8 mouse cellular contexts compared by ENCODE assay signal in genomic region chr19:12501370-12502347, GRCm38 (mm10). TPM values are rescaled to one million over a fixed set of nuclear protein-coding genes. Genes with fewer than 3 reads are reported as not detected.
DNase-seq lines count a peak whose midpoint lies in the region; ATAC-seq and TF ChIP-seq lines count a peak whose summit lies in the region.

Gene Dtx4 (minus strand): TSS chr19:12501454.

- peak within 1 kb of the TSS; percentile 76 for H3K9ac ChIP-seq in heart, embryonic 12.5 days
- peak within 1 kb of the TSS; percentile 82 for H3K9ac ChIP-seq in kidney, postnatal 0 days (ENCODE audit: low read depth, low read length)
- peak within 1 kb of the TSS; percentile 71 for H3K9ac ChIP-seq in liver, embryonic 11.5 days (ENCODE audit: low read depth, low read length)
- peak within 1 kb of the TSS; percentile 85 for H3K9ac ChIP-seq in stomach, embryonic 14.5 days (replicated peaks; ENCODE audit: low read depth, low read length)

- H3K4me1 ChIP-seq in erythroblast, embryonic 14.5 days (ENCODE audit: control insufficient read depth) = peaks cover 5% of the 10 kb centered on the region
- 0 out of 2 replicates have a peak, but pooled peaks cover 4% of the 10 kb centered on the region for H3K4me1 ChIP-seq in heart, embryonic 12.5 days (replicated peaks)
- H3K4me1 ChIP-seq in kidney, postnatal 0 days (replicated peaks; ENCODE audit: insufficient read depth, low read length) = peaks cover 4% of the 10 kb centered on the region
- no peaks in the 10 kb centered on the region for H3K4me1 ChIP-seq in liver, embryonic 11.5 days (replicated peaks; ENCODE audit: control insufficient read depth, insufficient read depth, low read length)
- H3K4me1 ChIP-seq in stomach, embryonic 14.5 days (ENCODE audit: control insufficient read depth, insufficient read depth, low read length) = 0 out of 2 replicates have a peak, but pooled peaks cover 4% of the 10 kb centered on the region

- ATAC-seq in heart, embryonic 12.5 days (ENCODE audit: insufficient number of reproducible peaks, low FRiP score) = peak; percentile 93
- ATAC-seq in kidney, postnatal 0 days (replicated peaks; ENCODE audit: low FRiP score, low read depth) = peak; percentile 93
- peak; percentile 90 for ATAC-seq in liver, embryonic 11.5 days (replicated peaks; ENCODE audit: low FRiP score)
- peak; percentile 91 for ATAC-seq in stomach, embryonic 14.5 days (ENCODE audit: insufficient number of reproducible peaks, insufficient read depth, low FRiP score, low read depth)

- H3K27ac ChIP-seq in heart, embryonic 12.5 days (ENCODE audit: poor library complexity, severe bottlenecking) = no peak within 1 kb of the TSS
- peak within 1 kb of the TSS; percentile 79 for H3K27ac ChIP-seq in kidney, postnatal 0 days
- peak within 1 kb of the TSS; percentile 32; the same call in 1 of the 2 replicates for H3K27ac ChIP-seq in liver, embryonic 11.5 days (ENCODE audit: low read depth, low read length)
- peak within 1 kb of the TSS; percentile 92 for H3K27ac ChIP-seq in stomach, embryonic 14.5 days (ENCODE audit: low read length)

- WGBS in heart, embryonic 12.5 days = under 1% methylated on average over 80 of the region's 80 CpGs
- WGBS in kidney, postnatal 0 days = under 1% methylated on average over 72 of the region's 80 CpGs
- under 1% methylated on average over 72 of the region's 80 CpGs for WGBS in liver, embryonic 11.5 days
- WGBS in stomach, embryonic 14.5 days = 1% methylated on average over 71 of the region's 80 CpGs

- peak; percentile 30 for TF ChIP-seq POLR2A in brain, embryonic 14.5 days (IDR thresholded peaks at IDR 0.05; ENCODE audit: borderline replicate concordance, extremely low read depth, insufficient read depth, insufficient read length, poor library complexity, severe bottlenecking)

- peak within 1 kb of the TSS; percentile 95 for H3K4me2 ChIP-seq in heart, embryonic 12.5 days
- peak within 1 kb of the TSS; percentile 95 for H3K4me2 ChIP-seq in kidney, postnatal 0 days (ENCODE audit: low read length)
- peak within 1 kb of the TSS; percentile 86 for H3K4me2 ChIP-seq in liver, embryonic 11.5 days
- peak within 1 kb of the TSS; percentile 81 for H3K4me2 ChIP-seq in stomach, embryonic 14.5 days (replicated peaks; ENCODE audit: low read depth, low read length)

- TF ChIP-seq CTCF in brain, embryonic 14.5 days (IDR thresholded peaks at IDR 0.05; ENCODE audit: borderline replicate concordance, extremely low read depth, insufficient read depth, insufficient read length) = peak; percentile 92
- TF ChIP-seq CTCF in kidney, postnatal 0 days (IDR thresholded peaks at IDR 0.05; ENCODE audit: low read depth) = peak; percentile 98

- peak within 1 kb of the TSS; percentile 54 for H3K4me3 ChIP-seq in erythroblast, embryonic 14.5 days (replicated peaks)
- peak within 1 kb of the TSS; percentile 62 for H3K4me3 ChIP-seq in heart, embryonic 12.5 days
- H3K4me3 ChIP-seq in kidney, postnatal 0 days (replicated peaks; ENCODE audit: low read depth, low read length) = peak within 1 kb of the TSS; percentile 69
- peak within 1 kb of the TSS; percentile 62 for H3K4me3 ChIP-seq in liver, embryonic 11.5 days (ENCODE audit: low read depth, low read length)
- H3K4me3 ChIP-seq in stomach, embryonic 14.5 days (ENCODE audit: low read depth, low read length) = peak within 1 kb of the TSS; percentile 75

- H3K9me3 ChIP-seq in erythroblast, embryonic 14.5 days (ENCODE audit: control insufficient read depth, low read length) = no peaks in the 10 kb centered on the region
- no peaks in the 10 kb centered on the region for H3K9me3 ChIP-seq in heart, embryonic 12.5 days (replicated peaks)
- no peaks in the 10 kb centered on the region for H3K9me3 ChIP-seq in kidney, postnatal 0 days (replicated peaks; ENCODE audit: low read length)
- H3K9me3 ChIP-seq in liver, embryonic 11.5 days (ENCODE audit: control insufficient read depth, low read length) = no peaks in the 10 kb centered on the region
- no peaks in the 10 kb centered on the region for H3K9me3 ChIP-seq in stomach, embryonic 14.5 days (ENCODE audit: control insufficient read depth, low read depth, low read length)

- H3K27me3 ChIP-seq in erythroblast, embryonic 14.5 days (ENCODE audit: control insufficient read depth) = peaks cover 29% of the 10 kb centered on the region
- H3K27me3 ChIP-seq in heart, embryonic 12.5 days (replicated peaks) = peaks cover 35% of the 10 kb centered on the region
- no peaks in the 10 kb centered on the region for H3K27me3 ChIP-seq in kidney, postnatal 0 days (ENCODE audit: insufficient read depth, low read length)
- peaks cover 20% of the 10 kb centered on the region for H3K27me3 ChIP-seq in liver, embryonic 11.5 days (replicated peaks; ENCODE audit: control insufficient read depth, insufficient read depth, low read length)
- no peaks in the 10 kb centered on the region for H3K27me3 ChIP-seq in stomach, embryonic 14.5 days (ENCODE audit: control insufficient read depth, insufficient read depth, low read length)

- peak; percentile 94 to 96 for DNase-seq in B cell, adult 2 months
- peak; percentile 96 for DNase-seq in brain, embryonic 14.5 days (ENCODE audit: low read depth)
- DNase-seq in kidney, postnatal 0 days (ENCODE audit: low spot score) = peak; percentile 97
- DNase-seq in liver, embryonic 11.5 days (ENCODE audit: low spot score) = peak; percentile 85
- peak; percentile 96 for DNase-seq in naive thymus-derived CD4-positive, alpha-beta T cell, adult 2 months (ENCODE audit: low read depth)

- H3K36me3 ChIP-seq in erythroblast, embryonic 14.5 days (ENCODE audit: control insufficient read depth) = no peaks in the 10 kb centered on the region
- no peaks in the 10 kb centered on the region for H3K36me3 ChIP-seq in heart, embryonic 12.5 days
- no peaks in the 10 kb centered on the region for H3K36me3 ChIP-seq in kidney, postnatal 0 days (ENCODE audit: insufficient read depth, low read length)
- no peaks in the 10 kb centered on the region for H3K36me3 ChIP-seq in liver, embryonic 11.5 days (ENCODE audit: control insufficient read depth, insufficient read depth, low read length)
- no peaks in the 10 kb centered on the region for H3K36me3 ChIP-seq in stomach, embryonic 14.5 days (ENCODE audit: control insufficient read depth, insufficient read depth, low read length)

RNA-seq across cellular contexts. Expression of gene Dtx4, which starts in this region (rescaled TPM):
- 23.5 and 50.1 TPM in 2 replicates for polyA plus RNA-seq in brain, embryonic 14.5 days (2012; rRNA removed)
- 0.01 TPM in 2 replicates for polyA plus RNA-seq in erythroblast, embryonic 14.5 days (2012)
- polyA plus RNA-seq in heart, embryonic 12.5 days (2016; fragmentation: Nextera tagmentation; extraction: Ambion mirVana) = 1.4 and 1.7 TPM in 2 replicates
- 5.0 and 5.6 TPM in 2 replicates for polyA plus RNA-seq in kidney, postnatal 0 days (2015; fragmentation: Nextera tagmentation; extraction: Ambion mirVana)
- 3.8 and 4.9 TPM in 2 replicates for polyA plus RNA-seq in liver, embryonic 11.5 days (2014; fragmentation: Nextera tagmentation; extraction: Ambion mirVana)
- polyA plus RNA-seq in stomach, embryonic 14.5 days (2014; fragmentation: Nextera tagmentation; extraction: Ambion mirVana) = 18.9 and 20.2 TPM in 2 replicates
